Mouse (Mus musculus) heart, embryonic 14.5 days (tissue): ENCODE results near the gene Brwd1. TPM values are rescaled to one million over a fixed set of nuclear protein-coding genes. Genes with fewer than 3 reads are reported as not detected.
"Not testable (repeated sequence)": the region's sequence is repeated elsewhere in the genome, so short reads cannot be mapped to it uniquely, and the experiment has no call there.

Experiments
- ATAC-seq: fragments of 200-750 bp; cut with Nextera tagmentation; 2 replicates; pipeline ENCODE4 v1.8.0; 2017; ENCODE audit warnings: low read depth, moderate TSS enrichment; ENCODE audit not compliant: insufficient number of reproducible peaks, insufficient read depth, low FRiP score
- H3K27ac ChIP-seq, 2 experiments: fragments of 200-500 bp in 1 of 2; fragments of 300-500 bp in 1 of 2; sonication (generic) in 1 of 2; replicated peaks in 1 of 2; 2 replicates each; pipeline ENCODE4 v1.5.1; 2012 to 2014; ENCODE audit warnings: low read depth in 2 of 2, low read length in 2 of 2, control low read depth in 1 of 2, mild to moderate bottlenecking in 1 of 2, mixed read lengths in 1 of 2; ENCODE audit not compliant: control insufficient read depth in 1 of 2, insufficient read depth in 1 of 2
- H3K27me3 ChIP-seq: fragments of 300-500 bp; sonication (generic); 2 replicates; pipeline ENCODE4 v1.6.1; 2014; ENCODE audit warnings: mild to moderate bottlenecking, low read length, control low read depth; ENCODE audit not compliant: control insufficient read depth, insufficient read depth
- H3K36me3 ChIP-seq: fragments of 300-500 bp; sonication (generic); 2 replicates; pipeline ENCODE4 v1.6.1; 2014; ENCODE audit warnings: mild to moderate bottlenecking, control low read depth, low read length, mixed read lengths; ENCODE audit not compliant: control insufficient read depth, insufficient read depth
- H3K4me1 ChIP-seq, 2 experiments: fragments of 200-500 bp in 1 of 2; fragments of 300-500 bp in 1 of 2; sonication (generic) in 1 of 2; 2 replicates each; pipeline ENCODE4 v1.6.1; 2012 to 2014; ENCODE audit warnings: low read length in 2 of 2, control low read depth in 1 of 2, mixed read lengths in 1 of 2; ENCODE audit not compliant: control insufficient read depth in 2 of 2, insufficient read depth in 2 of 2
- H3K4me2 ChIP-seq: fragments of 300-500 bp; sonication (generic); 2 replicates; pipeline ENCODE4 v1.6.1; 2014; ENCODE audit warnings: mild to moderate bottlenecking, low read length
- H3K4me3 ChIP-seq, 2 experiments: fragments of 200-500 bp in 1 of 2; fragments of 300-500 bp in 1 of 2; sonication (generic) in 1 of 2; 2 replicates each; pipeline ENCODE4 v1.5.1; 2012 to 2014; ENCODE audit warnings: low read length in 2 of 2, mild to moderate bottlenecking in 2 of 2, control low read depth in 1 of 2, low read depth in 1 of 2, moderate library complexity in 1 of 2; ENCODE audit not compliant: control insufficient read depth in 1 of 2, insufficient read depth in 1 of 2
- H3K9ac ChIP-seq: fragments of 300-500 bp; sonication (generic); 2 replicates; pipeline ENCODE4 v1.6.1; 2014; ENCODE audit warnings: mild to moderate bottlenecking, low read length
- H3K9me3 ChIP-seq: fragments of 300-500 bp; sonication (generic); 2 replicates; pipeline ENCODE4 v1.6.1; 2016; ENCODE audit warnings: low read length, control low read depth; ENCODE audit not compliant: control insufficient read depth
- WGBS: fragments of 180-500 bp; shearing (Covaris S2); extraction: QIAGEN DNeasy Blood & Tissue Kit; methylation state at CpG from one replicate; pipeline ENCODE4 v1.1.7; 2014; 5-methylcytosine and 5-hydroxymethylcytosine counted together
- polyA plus RNA-seq: library from polyadenylated mRNA; unstranded; fragments of >200 nt; fragmentation: Nextera tagmentation; extraction: Ambion mirVana; gene quantifications from 2 replicates; pipeline ENCODE4 v1.2.1, GENCODE M21; 2014

Gene Brwd1
- polyA plus RNA-seq, 1 experiment from 2014 or later, result 96.9 TPM

- ATAC-seq, result no peak
- WGBS, result 36% methylated on average over 13 of the region's 13 CpGs
- peaks cover 100% of the 10 kb centered on the region for H3K36me3 ChIP-seq
These were observed 49.8 kb downstream of the Brwd1 start for GRCm38 (mm10) chr16:96032368-96033043.

DNA sequence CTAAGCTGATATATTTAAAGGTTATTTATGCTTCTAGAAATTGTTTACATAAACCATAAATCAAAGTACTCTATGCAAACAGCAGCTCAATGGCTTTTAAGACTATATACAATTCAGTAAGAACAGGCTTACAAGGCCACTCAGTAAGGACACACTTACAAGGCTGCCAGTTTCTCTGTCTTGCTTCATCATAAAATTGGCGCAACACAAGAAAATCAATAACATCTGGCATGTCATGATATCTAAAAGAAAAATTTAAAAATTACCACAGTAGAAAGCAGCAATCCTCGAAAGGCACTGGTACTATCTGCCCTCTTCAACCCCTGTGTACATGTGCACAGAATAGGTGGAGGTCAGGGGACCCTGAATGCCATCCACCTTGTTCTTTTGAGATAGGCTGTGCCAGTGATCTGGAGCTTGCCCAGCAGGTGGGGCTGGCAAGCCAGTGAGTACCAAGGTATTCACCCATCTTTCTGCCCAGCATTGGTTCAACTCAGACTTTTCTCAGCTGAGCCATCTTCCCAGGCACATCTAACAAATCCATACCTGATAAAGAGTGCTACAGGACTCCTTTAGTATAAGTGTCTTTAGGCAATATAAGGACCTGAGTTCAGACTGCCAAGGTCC, 51.7 kb downstream of the Brwd1 start:
- 91% methylated on average over 2 of the region's 2 CpGs for WGBS
- H3K4me1 ChIP-seq, result no peaks in the 10 kb centered on the region
- no peak for ATAC-seq
- H3K4me3 ChIP-seq, result no peak overlapping the region
- no peaks in the 10 kb centered on the region for H3K27me3 ChIP-seq
- no peak overlapping the region for H3K9ac ChIP-seq
- H3K9me3 ChIP-seq, result no peaks in the 10 kb centered on the region
- H3K27ac ChIP-seq, result no peak overlapping the region
- H3K4me2 ChIP-seq, result no peak overlapping the region
- peaks cover 100% of the 10 kb centered on the region for H3K36me3 ChIP-seq

More at GRCm38 (mm10) chr16:96032368-96033043, 49.8 kb downstream of the Brwd1 start:
- Histone ChIP-seq H3K4me1 (no peaks in the 10 kb centered on the region), H3K4me3 (no peak overlapping the region), H3K27me3 (no peaks in the 10 kb centered on the region), H3K27ac (no peak overlapping the region), H3K9ac (no peak overlapping the region; the same call in 1 of the 2 replicates), H3K9me3 (no peaks in the 10 kb centered on the region), H3K4me2 (no peak overlapping the region)

- Histone ChIP-seq H3K27me3 (no peaks in the 10 kb centered on the region), H3K4me1 (no peaks in the 10 kb centered on the region), H3K9me3 (no peaks in the 10 kb centered on the region), H3K36me3 (peaks cover 94% of the 10 kb centered on the region), H3K4me3 (no peak overlapping the region), H3K4me2 (no peak overlapping the region), H3K9ac (no peak overlapping the region), H3K27ac (no peak overlapping the region)
- 89% methylated on average over 5 of the region's 5 CpGs for WGBS
- no peak for ATAC-seq
These were observed 56.1 kb downstream of the Brwd1 start for GRCm38 (mm10) chr16:96026256-96026655.

GRCm38 (mm10) chr16:96025244-96025643, 57.1 kb downstream of the Brwd1 start:
- no peaks in the 10 kb centered on the region for H3K9me3 ChIP-seq
- H3K4me3 ChIP-seq, result no peak overlapping the region
- no peak overlapping the region for H3K9ac ChIP-seq
- 73% methylated on average over 3 of the region's 3 CpGs for WGBS
- H3K36me3 ChIP-seq, result peaks cover 94% of the 10 kb centered on the region
- no peak overlapping the region for H3K4me2 ChIP-seq
- H3K27ac ChIP-seq, result no peak overlapping the region
- no peak for ATAC-seq
- H3K27me3 ChIP-seq, result no peaks in the 10 kb centered on the region
- H3K4me1 ChIP-seq, result no peaks in the 10 kb centered on the region

GRCm38 (mm10) chr16:96021045-96021444, 61.3 kb downstream of the Brwd1 start:
- WGBS, result 80% methylated on average over 10 of the region's 10 CpGs
- no peak for ATAC-seq
- Histone ChIP-seq H3K9ac (no peak overlapping the region), H3K4me2 (no peak overlapping the region), H3K9me3 (no peaks in the 10 kb centered on the region), H3K4me1 (no peaks in the 10 kb centered on the region), H3K27ac (no peak overlapping the region), H3K36me3 (peaks cover 93% of the 10 kb centered on the region), H3K27me3 (no peaks in the 10 kb centered on the region), H3K4me3 (no peak overlapping the region)

- not testable (repeated sequence) for H3K27ac ChIP-seq, H3K27me3 ChIP-seq, H3K4me2 ChIP-seq, H3K4me1 ChIP-seq, H3K9me3 ChIP-seq, H3K9ac ChIP-seq, ATAC-seq, H3K4me3 ChIP-seq
- WGBS, result no CpG with 5 or more reads among the region's 10 CpGs
- H3K36me3 ChIP-seq, result peaks cover 38% of the 10 kb centered on the region
These were observed 73.2 kb downstream of the Brwd1 start for GRCm38 (mm10) chr16:96009124-96009523.

- not testable (repeated sequence) for H3K27me3 ChIP-seq, H3K4me2 ChIP-seq, H3K9me3 ChIP-seq, ATAC-seq, H3K9ac ChIP-seq, H3K4me1 ChIP-seq, H3K4me3 ChIP-seq, H3K27ac ChIP-seq
- H3K36me3 ChIP-seq, result peaks cover 56% of the 10 kb centered on the region
- WGBS, result no CpG with 5 or more reads among the region's 10 CpGs
These were observed 78.0 kb downstream of the Brwd1 start for GRCm38 (mm10) chr16:96004278-96004677.
